Mouse (Mus musculus): ENCODE data around the gene Gstt4. TPM values are rescaled to one million over a fixed set of nuclear protein-coding genes. Genes with fewer than 3 reads are reported as not detected.

The Gstt4 gene
- polyA plus RNA-seq, 1 experiment from 2014 or later: not detected

GRCm38 (mm10) chr10:75832272-75832895, 10.0 kb upstream of the Gstt4 start:
- Histone ChIP-seq H3K4me2 (ENCODE audit: low read depth, low read length) (no peak overlapping the region), H3K4me3 (ENCODE audit: low read depth, low read length) (no peak overlapping the region), H3K27ac (ENCODE audit: low read depth, low read length) (no peak overlapping the region), H3K4me1 (ENCODE audit: control insufficient read depth, insufficient read depth, low read length) (peaks cover 10% of the 10 kb centered on the region; the same call in 1 of the 2 replicates), H3K36me3 (ENCODE audit: control insufficient read depth, insufficient read depth, low read length) (no peaks in the 10 kb centered on the region), H3K9me3 (ENCODE audit: control insufficient read depth, low read length) (no peaks in the 10 kb centered on the region), H3K9ac (replicated peaks; ENCODE audit: low read depth, low read length) (no peak overlapping the region), H3K27me3 (ENCODE audit: control insufficient read depth, insufficient read depth, low read length) (peaks cover 2% of the 10 kb centered on the region; the same call in 1 of the 2 replicates)
- no peak for ATAC-seq (ENCODE audit: low read depth)
- WGBS: 74% methylated on average over 13 of the region's 13 CpGs

DNA sequence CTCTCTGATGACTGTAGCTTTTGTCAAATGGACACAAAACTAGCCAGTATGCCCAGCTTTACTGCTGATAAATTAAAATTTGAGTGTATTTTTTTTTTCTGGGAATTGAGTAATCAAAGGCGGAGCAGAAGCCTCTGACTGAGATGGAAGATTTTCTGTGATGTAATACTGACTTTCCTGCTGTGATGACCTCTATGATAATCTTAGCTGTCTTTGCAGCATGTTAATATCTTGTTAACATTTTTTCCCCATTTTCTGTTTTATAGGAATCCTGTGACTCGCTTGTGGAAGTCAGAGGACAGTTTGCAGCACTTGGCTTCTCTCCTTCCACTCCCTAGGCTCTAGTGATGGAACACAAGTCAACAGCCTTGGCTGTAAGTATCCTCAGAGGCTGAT, 7.9 kb upstream of the Gstt4 start:
- Histone ChIP-seq H3K9ac (replicated peaks; ENCODE audit: low read depth, low read length) (no peak overlapping the region), H3K4me2 (ENCODE audit: low read depth, low read length) (no peak overlapping the region), H3K36me3 (ENCODE audit: control insufficient read depth, insufficient read depth, low read length) (no peaks in the 10 kb centered on the region), H3K9me3 (ENCODE audit: control insufficient read depth, low read length) (no peaks in the 10 kb centered on the region), H3K27ac (ENCODE audit: low read depth, low read length) (no peak overlapping the region), H3K4me1 (ENCODE audit: control insufficient read depth, insufficient read depth, low read length) (peaks cover 5% of the 10 kb centered on the region; the same call in 1 of the 2 replicates), H3K27me3 (ENCODE audit: control insufficient read depth, insufficient read depth, low read length) (peaks cover 2% of the 10 kb centered on the region; the same call in 1 of the 2 replicates), H3K4me3 (ENCODE audit: low read depth, low read length) (no peak overlapping the region)
- ATAC-seq (ENCODE audit: low read depth): no peak
- WGBS: 92% methylated on average over 2 of the region's 2 CpGs

DNA sequence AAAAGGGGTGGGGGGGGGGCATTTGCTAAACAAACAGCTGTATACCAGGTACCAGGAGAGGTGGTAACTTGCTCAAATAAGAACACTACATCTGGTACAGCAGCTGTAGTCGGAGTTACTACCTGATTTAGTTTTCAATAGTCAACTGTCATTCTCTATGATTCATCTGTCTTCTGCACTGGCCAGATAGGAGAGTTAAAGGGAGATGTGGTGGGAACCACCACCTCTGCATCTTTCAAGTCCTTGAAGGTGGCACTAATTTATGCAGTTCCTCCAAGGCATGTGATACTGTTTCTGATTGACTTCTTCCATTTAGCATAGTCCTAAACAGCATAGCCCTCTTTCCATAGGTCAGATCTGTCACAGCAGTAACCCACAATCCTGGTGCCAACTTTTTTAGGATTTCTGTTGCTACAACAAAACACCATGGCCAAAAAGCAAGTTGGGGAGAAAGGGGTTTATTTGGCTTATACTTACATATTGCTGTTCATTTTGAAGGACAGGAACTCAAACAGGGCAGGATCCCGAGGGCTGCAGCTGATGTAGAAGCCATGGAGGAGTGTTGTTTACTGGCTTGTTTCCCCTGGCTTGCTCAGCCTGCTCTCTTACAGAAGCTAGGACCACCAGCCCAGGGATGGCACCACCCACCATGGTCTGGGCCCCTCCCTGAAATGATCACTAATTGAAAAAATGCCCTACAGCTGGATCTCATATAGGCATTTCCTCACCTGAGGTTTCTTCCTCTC, 7.4 kb upstream of the Gstt4 start:
- no peak for ATAC-seq (ENCODE audit: low read depth)
- whole genome bisulfite sequencing: 94% methylated on average over 2 of the region's 2 CpGs

GRCm38 (mm10) chr10:75828500-75828931, 6.2 kb upstream of the Gstt4 start:
- no peak for ATAC-seq (ENCODE audit: low read depth)
- Histone ChIP-seq H3K4me3 (ENCODE audit: low read depth, low read length) (no peak overlapping the region), H3K27ac (ENCODE audit: low read depth, low read length) (no peak overlapping the region), H3K36me3 (ENCODE audit: control insufficient read depth, insufficient read depth, low read length) (no peaks in the 10 kb centered on the region), H3K4me1 (ENCODE audit: control insufficient read depth, insufficient read depth, low read length) (no peaks in the 10 kb centered on the region), H3K9ac (replicated peaks; ENCODE audit: low read depth, low read length) (no peak overlapping the region), H3K4me2 (ENCODE audit: low read depth, low read length) (no peak overlapping the region), H3K9me3 (ENCODE audit: control insufficient read depth, low read length) (no peaks in the 10 kb centered on the region), H3K27me3 (ENCODE audit: control insufficient read depth, insufficient read depth, low read length) (0 out of 2 replicates have a peak, but pooled peaks cover 2% of the 10 kb centered on the region)

More for the DNA sequence above, 7.4 kb upstream of the Gstt4 start:
- H3K27me3 ChIP-seq (ENCODE audit: control insufficient read depth, insufficient read depth, low read length): peaks cover 2% of the 10 kb centered on the region; the same call in 1 of the 2 replicates
- H3K9me3 ChIP-seq (ENCODE audit: control insufficient read depth, low read length): no peaks in the 10 kb centered on the region
- H3K36me3 ChIP-seq (ENCODE audit: control insufficient read depth, insufficient read depth, low read length): no peaks in the 10 kb centered on the region
- H3K9ac ChIP-seq (replicated peaks; ENCODE audit: low read depth, low read length): no peak overlapping the region
- H3K4me1 ChIP-seq (ENCODE audit: control insufficient read depth, insufficient read depth, low read length): peaks cover 5% of the 10 kb centered on the region; the same call in 1 of the 2 replicates
- H3K27ac ChIP-seq (ENCODE audit: low read depth, low read length): no peak overlapping the region
- no peak overlapping the region for H3K4me2 ChIP-seq (ENCODE audit: low read depth, low read length)
- H3K4me3 ChIP-seq (ENCODE audit: low read depth, low read length): no peak overlapping the region

GRCm38 (mm10) chr10:75827668-75828360, 5.5 kb upstream of the Gstt4 start:
- H3K27me3 ChIP-seq (ENCODE audit: control insufficient read depth, insufficient read depth, low read length): no peaks in the 10 kb centered on the region
- H3K27ac ChIP-seq (ENCODE audit: low read depth, low read length): no peak overlapping the region
- no peak for ATAC-seq (ENCODE audit: low read depth)
- no peaks in the 10 kb centered on the region for H3K4me1 ChIP-seq (ENCODE audit: control insufficient read depth, insufficient read depth, low read length)
- H3K36me3 ChIP-seq (ENCODE audit: control insufficient read depth, insufficient read depth, low read length): no peaks in the 10 kb centered on the region
- H3K4me2 ChIP-seq (ENCODE audit: low read depth, low read length): no peak overlapping the region
- 88% methylated on average over 4 of the region's 4 CpGs for WGBS
- H3K9me3 ChIP-seq (ENCODE audit: control insufficient read depth, low read length): no peaks in the 10 kb centered on the region
- H3K4me3 ChIP-seq (ENCODE audit: low read depth, low read length): no peak overlapping the region
- no peak overlapping the region for H3K9ac ChIP-seq (replicated peaks; ENCODE audit: low read depth, low read length)

- Histone ChIP-seq H3K4me1 (ENCODE audit: control insufficient read depth, insufficient read depth, low read length) (no peaks in the 10 kb centered on the region), H3K27me3 (ENCODE audit: control insufficient read depth, insufficient read depth, low read length) (no peaks in the 10 kb centered on the region), H3K4me3 (ENCODE audit: low read depth, low read length) (no peak overlapping the region), H3K9ac (replicated peaks; ENCODE audit: low read depth, low read length) (no peak overlapping the region), H3K9me3 (ENCODE audit: control insufficient read depth, low read length) (no peaks in the 10 kb centered on the region), H3K36me3 (ENCODE audit: control insufficient read depth, insufficient read depth, low read length) (no peaks in the 10 kb centered on the region), H3K27ac (ENCODE audit: low read depth, low read length) (no peak overlapping the region), H3K4me2 (ENCODE audit: low read depth, low read length) (no peak overlapping the region)
- WGBS: 90% methylated on average over 4 of the region's 4 CpGs
- ATAC-seq (ENCODE audit: low read depth): no peak
Observed at GRCm38 (mm10) chr10:75824530-75824929, 2.2 kb upstream of the Gstt4 start.

DNA sequence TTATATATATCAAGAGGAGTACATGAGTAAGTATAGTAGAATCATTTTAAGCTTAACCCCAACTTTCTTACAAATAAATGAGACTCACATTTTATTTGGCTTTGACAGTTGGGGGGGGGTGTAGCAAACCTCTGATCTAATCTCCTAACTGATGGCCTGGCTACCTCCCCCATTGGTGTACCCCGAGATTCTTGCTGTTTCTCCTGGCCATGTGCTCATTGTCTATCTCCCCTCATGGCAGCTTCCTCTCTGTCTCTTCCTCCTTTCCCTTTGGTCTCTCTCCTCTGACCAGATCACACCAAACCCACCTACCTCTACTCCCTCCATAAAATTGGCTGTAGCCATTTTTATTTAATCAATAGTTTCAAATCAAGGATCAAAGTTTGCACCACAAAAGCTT, 1.4 kb upstream of the Gstt4 start:
- Histone ChIP-seq H3K36me3 (ENCODE audit: control insufficient read depth, insufficient read depth, low read length) (no peaks in the 10 kb centered on the region), H3K9ac (replicated peaks; ENCODE audit: low read depth, low read length) (no peak overlapping the region), H3K9me3 (ENCODE audit: control insufficient read depth, low read length) (no peaks in the 10 kb centered on the region), H3K27me3 (ENCODE audit: control insufficient read depth, insufficient read depth, low read length) (no peaks in the 10 kb centered on the region), H3K4me2 (ENCODE audit: low read depth, low read length) (no peak overlapping the region), H3K4me1 (ENCODE audit: control insufficient read depth, insufficient read depth, low read length) (no peaks in the 10 kb centered on the region), H3K27ac (ENCODE audit: low read depth, low read length) (no peak overlapping the region), H3K4me3 (ENCODE audit: low read depth, low read length) (no peak overlapping the region)
- no peak for ATAC-seq (ENCODE audit: low read depth)
- WGBS: 89% methylated on average over 1 of the region's 1 CpGs

DNA sequence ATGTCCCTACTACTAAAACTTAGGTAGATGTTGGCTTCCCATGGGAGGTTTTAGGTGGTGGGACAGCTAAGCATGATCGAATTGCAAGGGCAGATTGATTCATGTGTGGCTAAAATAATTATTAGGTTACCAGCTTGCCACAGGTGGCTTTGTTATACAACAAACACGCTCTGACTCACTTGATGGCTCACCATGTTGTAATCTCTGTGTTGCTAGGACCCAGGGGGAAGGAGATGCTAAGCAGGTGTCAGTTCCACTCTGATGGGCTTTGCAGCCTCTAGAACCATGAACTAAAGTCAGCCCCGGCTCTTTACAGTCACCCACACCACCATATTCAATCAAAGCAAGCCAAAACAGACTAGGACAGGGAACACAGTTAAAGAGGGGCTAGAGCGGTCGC, 2.5 kb downstream of the Gstt4 start:
- WGBS: 83% methylated on average over 5 of the region's 5 CpGs

DNA sequence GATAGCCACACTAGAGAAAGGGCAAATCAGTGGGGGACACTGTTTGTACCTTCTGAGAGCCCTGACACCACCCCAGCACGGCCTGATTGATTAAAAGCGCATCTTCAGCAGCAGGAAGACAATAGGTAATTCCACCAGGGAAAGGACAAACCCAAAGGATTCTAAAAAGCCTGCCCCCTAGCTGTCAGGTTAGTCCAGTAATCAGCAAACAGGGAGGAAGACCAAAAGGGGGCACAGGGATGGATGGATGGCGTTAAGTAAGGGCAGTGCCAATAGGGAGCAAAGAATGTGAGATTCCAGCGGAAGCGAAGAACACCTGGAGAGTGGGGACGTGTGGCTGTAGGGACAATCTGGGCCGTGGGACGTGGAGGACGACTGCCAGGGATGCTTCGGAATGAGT, 3.7 kb downstream of the Gstt4 start:
- no peak overlapping the region for H3K4me3 ChIP-seq (ENCODE audit: low read depth, low read length)
- H3K36me3 ChIP-seq (ENCODE audit: control insufficient read depth, insufficient read depth, low read length): no peaks in the 10 kb centered on the region
- WGBS: 62% methylated on average over 10 of the region's 10 CpGs
- no peak for ATAC-seq (ENCODE audit: low read depth)
- H3K27ac ChIP-seq (ENCODE audit: low read depth, low read length): no peak overlapping the region
- no peaks in the 10 kb centered on the region for H3K27me3 ChIP-seq (ENCODE audit: control insufficient read depth, insufficient read depth, low read length)
- no peaks in the 10 kb centered on the region for H3K9me3 ChIP-seq (ENCODE audit: control insufficient read depth, low read length)
- no peaks in the 10 kb centered on the region for H3K4me1 ChIP-seq (ENCODE audit: control insufficient read depth, insufficient read depth, low read length)
- H3K9ac ChIP-seq (replicated peaks; ENCODE audit: low read depth, low read length): no peak overlapping the region
- no peak overlapping the region for H3K4me2 ChIP-seq (ENCODE audit: low read depth, low read length)

More for the DNA sequence above, 2.5 kb downstream of the Gstt4 start:
- no peak overlapping the region for H3K4me2 ChIP-seq (ENCODE audit: low read depth, low read length)
- no peak overlapping the region for H3K27ac ChIP-seq (ENCODE audit: low read depth, low read length)
- H3K27me3 ChIP-seq (ENCODE audit: control insufficient read depth, insufficient read depth, low read length): no peaks in the 10 kb centered on the region
- no peak for ATAC-seq (ENCODE audit: low read depth)
- H3K4me1 ChIP-seq (ENCODE audit: control insufficient read depth, insufficient read depth, low read length): no peaks in the 10 kb centered on the region
- H3K9ac ChIP-seq (replicated peaks; ENCODE audit: low read depth, low read length): no peak overlapping the region
- no peaks in the 10 kb centered on the region for H3K9me3 ChIP-seq (ENCODE audit: control insufficient read depth, low read length)
- H3K4me3 ChIP-seq (ENCODE audit: low read depth, low read length): no peak overlapping the region
- no peaks in the 10 kb centered on the region for H3K36me3 ChIP-seq (ENCODE audit: control insufficient read depth, insufficient read depth, low read length)

Measured in neural tube, embryonic 14.5 days (tissue).